Mouse (Mus musculus): Measurements from ENCODE around the gene Perm1.
A peak's percentile ranks its signal among the peaks of the same experiment; 100 is the strongest.

Perm1 gene

GRCm38 (mm10) chr4:156200623-156201475 lies 14.8 kb upstream of the Perm1 start, which contains the start of gene Isg15:
TSS of gene Isg15 (minus strand) at chr4:156200818.
- no peak for DNase-seq (ENCODE audit: low read depth, low spot score)

DNA sequence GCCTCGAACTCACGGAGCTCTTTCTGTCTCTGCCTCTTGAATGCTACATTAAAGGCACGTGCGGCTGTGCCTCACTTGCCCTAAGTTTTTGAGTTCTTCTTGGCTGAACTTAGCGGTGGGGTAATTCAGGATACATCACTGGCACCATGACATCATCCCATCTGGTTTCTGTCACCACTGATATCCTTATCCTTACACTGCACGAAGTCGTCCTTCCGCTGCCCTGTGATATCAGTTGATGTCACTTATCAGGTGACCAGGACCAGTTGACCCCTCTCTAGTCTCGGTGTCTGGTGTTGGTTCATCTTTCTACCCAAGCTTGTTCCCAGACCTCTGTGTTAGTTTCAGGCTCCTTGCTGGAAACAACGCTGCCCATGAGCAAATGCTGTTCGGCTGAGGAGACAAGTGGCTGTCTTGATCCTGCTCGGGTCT lies 13.2 kb upstream of the Perm1 start:
- DNase-seq (ENCODE audit: low read depth, low spot score) = no peak

DNA sequence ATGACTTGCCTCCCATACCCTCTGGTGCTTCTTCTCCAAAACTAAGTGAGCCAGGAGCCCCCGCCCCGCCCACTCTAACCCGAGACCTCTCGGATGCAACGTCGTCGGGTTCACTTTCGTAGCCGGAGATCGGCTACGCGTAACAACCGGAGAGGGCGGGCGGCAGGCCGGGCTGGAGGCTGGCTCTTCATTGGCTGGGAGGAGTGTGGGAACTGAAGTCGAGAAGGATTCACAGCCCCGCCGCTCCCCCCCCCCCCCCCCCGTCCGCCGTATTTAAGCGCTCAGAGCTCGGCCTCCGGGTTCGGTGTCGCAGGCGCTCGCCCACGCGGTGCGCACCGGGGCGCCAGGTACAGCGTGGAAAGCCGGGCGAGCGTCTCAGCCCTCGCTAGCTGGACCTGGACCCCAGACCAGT lies 12.7 kb upstream of the Perm1 start, which contains the start of gene AW011738:
Gene AW011738 (plus strand): TSS at position 304 of the 412 bp plus-strand sequence.
- peak; percentile 57 for DNase-seq (ENCODE audit: low read depth, low spot score)

GRCm38 (mm10) chr4:156203413-156204131 lies 12.1 kb upstream of the Perm1 start:
- DNase-seq (ENCODE audit: low read depth, low spot score) = no peak

DNA sequence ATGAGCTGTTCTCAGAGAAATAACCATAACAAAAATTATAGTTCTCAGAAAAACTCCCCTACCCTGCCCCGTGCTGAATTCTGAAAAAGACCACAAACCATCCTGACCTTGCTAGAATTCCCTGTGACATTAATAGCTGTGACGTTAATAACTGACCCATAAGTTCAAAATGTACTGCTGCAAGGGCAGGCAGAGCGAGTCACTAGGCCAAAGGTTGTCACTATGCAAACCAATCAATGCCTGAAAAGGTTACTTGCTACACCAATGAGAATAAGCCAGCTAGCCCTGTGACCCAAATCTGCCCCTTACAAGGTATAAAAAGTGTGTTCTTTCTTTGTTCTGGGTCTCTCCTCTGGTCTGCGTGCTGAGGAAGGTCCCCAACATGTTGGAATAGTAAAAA lies 6.8 kb upstream of the Perm1 start:
- no peak for DNase-seq (ENCODE audit: low read depth, low spot score)

DNA sequence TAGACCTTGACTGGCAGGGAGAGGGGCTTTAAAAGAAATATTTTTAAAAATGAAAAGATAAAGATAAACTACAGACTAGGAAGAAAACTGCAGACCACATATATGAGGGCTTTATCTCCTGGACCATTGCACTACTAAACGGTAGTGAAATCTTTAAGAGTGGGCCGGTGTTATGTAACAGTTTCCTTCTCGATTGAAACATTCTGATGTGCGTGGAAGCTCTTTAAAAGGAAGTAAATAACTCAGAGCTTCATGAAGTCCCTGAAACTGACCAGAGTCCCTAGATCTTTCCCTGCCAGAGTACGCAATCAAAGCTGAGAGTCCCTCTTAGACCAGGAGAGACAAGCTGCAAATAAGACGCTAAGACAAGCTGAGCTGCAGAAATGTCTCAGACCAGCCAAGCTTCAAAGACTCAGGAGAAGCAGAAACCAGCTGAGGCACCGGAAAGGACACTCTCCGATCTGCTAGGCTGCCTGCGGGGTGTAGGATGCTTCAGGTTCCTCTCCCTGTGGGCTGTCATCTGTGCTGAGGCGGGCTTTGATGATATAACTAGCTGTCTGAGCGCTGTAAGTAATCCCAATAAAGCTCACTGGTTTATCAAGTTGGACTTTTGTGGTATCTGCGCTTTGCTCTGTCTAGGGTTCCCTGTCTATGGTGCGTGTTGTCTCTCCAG lies 5.6 kb upstream of the Perm1 start:
- DNase-seq (ENCODE audit: low read depth, low spot score) = no peak

GRCm38 (mm10) chr4:156213134-156213533 lies 2.5 kb upstream of the Perm1 start:
- DNase-seq (ENCODE audit: low read depth, low spot score) = no peak

DNA sequence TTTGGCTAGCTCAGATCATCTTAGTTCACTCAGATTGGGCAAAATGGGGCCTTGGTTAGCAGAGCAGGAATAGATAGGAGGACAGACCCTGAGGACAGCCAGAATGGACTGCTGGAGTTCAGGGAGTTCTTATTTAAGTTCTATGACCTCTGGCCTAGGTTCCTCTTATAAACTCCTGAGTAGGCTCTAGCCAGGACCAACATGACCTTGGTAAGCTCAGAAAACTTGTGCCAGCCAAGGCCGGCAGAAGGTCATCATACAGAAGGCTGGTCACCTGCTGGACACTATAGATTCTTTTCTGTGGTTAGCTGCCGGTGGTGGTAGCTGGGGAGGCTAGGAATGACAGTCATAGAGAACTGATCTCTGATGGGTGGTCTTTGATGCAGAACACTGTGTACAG lies 528 bp downstream of the Perm1 start:
- DNase-seq (ENCODE audit: low read depth, low spot score) = no peak

DNA sequence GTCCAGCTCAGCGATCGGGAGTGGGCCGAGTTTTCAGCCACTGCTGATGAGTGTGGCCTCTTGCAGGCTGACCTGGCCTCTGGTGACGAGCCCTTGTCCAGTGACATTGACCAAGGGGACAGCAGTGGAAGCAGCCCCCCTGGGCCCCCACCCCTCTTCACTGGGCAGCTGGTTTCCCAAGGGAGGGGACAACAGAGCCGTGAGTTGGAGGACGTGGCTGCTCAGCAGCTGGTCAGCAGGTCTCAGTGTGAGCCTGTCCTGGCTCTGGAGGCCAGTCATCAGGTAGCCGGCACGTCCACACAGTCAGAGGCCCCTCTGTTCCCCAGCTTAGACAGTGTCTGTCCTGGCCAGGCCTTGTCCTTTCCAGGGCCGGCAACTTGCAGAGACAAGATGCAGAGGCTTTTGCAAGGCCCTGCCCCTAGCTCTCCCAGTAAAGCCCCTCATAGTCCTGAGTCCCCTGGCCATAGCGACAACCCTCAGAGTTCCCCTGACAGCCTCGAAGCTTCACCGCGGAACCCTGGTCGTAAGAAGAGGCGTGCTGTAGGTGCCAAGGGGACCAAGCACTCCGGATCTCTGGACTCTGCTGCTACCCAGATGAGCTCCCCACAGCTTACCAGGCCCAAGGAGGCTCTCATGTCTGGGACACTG lies 1.5 kb downstream of the Perm1 start:
- DNase-seq (ENCODE audit: low read depth, low spot score) = no peak

GRCm38 (mm10) chr4:156217838-156218237 lies 2.2 kb downstream of the Perm1 start:
- DNase-seq (ENCODE audit: low read depth, low spot score) = no peak

DNA sequence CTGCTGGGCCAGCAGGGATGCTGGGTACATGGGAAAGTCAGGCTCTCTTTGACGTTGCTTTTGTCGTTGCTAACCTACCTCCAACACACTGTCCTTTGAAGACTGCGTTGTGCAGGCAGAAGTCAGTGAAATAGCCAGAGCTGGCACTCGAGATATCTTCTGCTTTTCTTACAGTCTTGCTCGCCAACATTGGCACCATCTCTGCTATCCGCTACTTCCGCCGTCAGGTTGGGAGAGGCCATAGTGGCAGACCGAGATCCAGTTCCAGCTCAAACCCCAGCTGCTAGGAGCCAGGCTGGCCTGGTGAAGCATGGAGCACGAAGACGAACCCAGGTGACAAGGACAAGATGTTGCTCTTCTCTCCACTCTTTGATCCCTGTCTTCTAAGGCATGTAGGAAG lies 4.3 kb downstream of the Perm1 start:
- no peak for DNase-seq (ENCODE audit: low read depth, low spot score)

GRCm38 (mm10) chr4:156224276-156224675 lies 8.6 kb downstream of the Perm1 start:
- DNase-seq (ENCODE audit: low read depth, low spot score) = no peak

- no peak for DNase-seq (ENCODE audit: low read depth, low spot score)
Observed at GRCm38 (mm10) chr4:156227752-156228392, 12.2 kb downstream of the Perm1 start.

- peak; percentile 41 for DNase-seq (ENCODE audit: low read depth, low spot score)
Observed at GRCm38 (mm10) chr4:156228393-156229024, 12.8 kb downstream of the Perm1 start.

DNA sequence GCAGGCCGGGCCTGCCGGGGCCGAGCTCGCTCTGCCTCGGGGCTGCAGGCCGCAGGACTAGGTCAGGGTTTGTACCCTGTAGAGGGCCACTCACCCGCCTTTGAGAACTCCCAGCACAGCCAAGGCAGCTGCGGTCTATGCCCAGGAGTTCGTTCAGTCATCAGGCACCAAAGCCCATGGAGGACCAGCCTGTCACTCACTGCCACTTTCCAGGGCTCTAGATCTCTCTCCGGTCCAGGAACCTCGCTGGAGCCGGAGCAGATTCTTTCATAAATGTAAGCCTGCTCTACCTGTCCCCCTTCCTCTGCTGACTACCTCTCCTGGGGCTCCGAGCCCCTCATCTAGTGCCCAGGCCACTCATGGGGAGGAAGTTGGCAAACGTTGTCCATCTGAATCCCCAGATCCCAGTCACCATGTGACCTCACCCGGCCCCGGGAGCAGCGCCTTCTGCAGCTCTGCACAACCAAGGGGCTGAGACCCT lies 18.4 kb downstream of the Perm1 start:
- DNase-seq (ENCODE audit: low read depth, low spot score) = no peak

- DNase-seq (ENCODE audit: low read depth, low spot score) = peak; percentile 60
Observed at GRCm38 (mm10) chr4:156234701-156235213, 19.1 kb downstream of the Perm1 start, which contains the start of gene Plekhn1. TSS of gene Plekhn1 (minus strand) at chr4:156234857.

DNA sequence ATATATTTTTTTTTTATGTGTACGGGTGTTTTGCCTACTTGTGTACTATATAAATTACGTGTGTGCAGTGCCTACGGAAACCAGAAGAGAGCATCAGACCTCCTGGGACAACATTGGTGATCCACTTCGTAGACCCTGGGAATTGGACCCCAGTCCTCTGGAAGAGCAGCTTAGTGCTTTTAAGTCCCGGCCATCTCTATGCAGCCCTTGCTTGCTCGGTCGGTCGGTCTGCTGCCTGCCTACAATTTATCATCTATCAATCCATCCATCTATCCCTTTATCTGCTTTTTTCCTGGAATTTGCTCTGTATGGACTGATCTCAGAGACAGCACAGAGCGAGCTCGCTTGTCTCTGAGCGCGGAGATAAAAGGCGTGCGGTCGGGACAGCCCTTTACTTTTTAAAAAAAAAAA lies 19.7 kb downstream of the Perm1 start:
- peak; percentile 78 for DNase-seq (ENCODE audit: low read depth, low spot score)

DNA sequence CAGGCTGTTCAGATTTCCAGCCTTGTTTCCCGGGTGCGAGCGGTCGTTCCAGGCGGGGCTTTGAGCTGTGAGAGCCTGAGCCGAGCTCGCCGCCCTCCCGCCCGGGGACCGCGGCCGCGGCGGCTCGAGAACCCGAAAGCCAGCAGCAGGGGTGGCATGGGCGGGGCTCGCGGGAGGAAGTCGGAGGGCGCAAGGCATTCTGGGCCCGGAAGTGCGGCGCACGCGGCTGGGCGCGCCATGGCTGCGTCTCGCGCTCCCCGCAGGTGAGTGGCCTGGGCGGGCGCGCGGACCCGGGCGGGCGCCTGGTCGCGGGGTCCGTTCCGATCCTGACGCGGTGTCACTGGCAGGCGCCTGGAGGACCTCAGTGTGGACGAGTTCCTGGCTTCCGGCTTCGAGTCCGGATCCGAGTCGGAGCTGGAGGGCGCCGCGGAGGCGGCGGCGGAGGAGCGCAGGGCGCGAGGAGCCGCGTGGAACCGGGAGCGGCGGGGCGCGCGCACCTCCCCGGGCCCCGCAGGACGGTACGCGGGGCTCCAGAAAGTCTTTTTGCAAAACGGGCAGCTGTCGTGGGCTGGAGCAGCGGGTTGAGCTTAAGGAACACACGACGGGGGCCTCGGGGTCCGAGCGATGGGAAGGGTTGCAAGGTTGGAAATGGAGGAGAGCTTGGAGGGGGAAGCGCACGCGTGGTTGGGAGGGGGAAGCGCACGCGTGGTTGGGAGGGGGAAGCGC lies 20.3 kb downstream of the Perm1 start, which contains the start of gene Noc2l:
Gene Noc2l (plus strand): TSS at position 203 of the 726 bp plus-strand sequence.
- peak; percentile 90 for DNase-seq (ENCODE audit: low read depth, low spot score)
